Mouse (Mus musculus) midbrain, embryonic 11.5 days (tissue): ENCODE data around the gene Acaa1b. TPM values are rescaled to one million over a fixed set of nuclear protein-coding genes. Genes with fewer than 3 reads are reported as not detected.

Experiments used
- ATAC-seq: fragments of 200-750 bp; cut with Nextera tagmentation; 2 replicates; pipeline ENCODE4 v1.8.0; 2017; ENCODE audit warnings: moderate TSS enrichment, moderate library complexity; ENCODE audit not compliant: low FRiP score
- DNase-seq: peaks from one replicate; pipeline ENCODE4 v3.0.0; 2015; ENCODE audit warnings: low spot score; ENCODE audit errors: missing footprints
- H3K27ac ChIP-seq: fragments of 300-500 bp; sonication (generic); 2 replicates; pipeline ENCODE4 v1.5.1; 2014; ENCODE audit warnings: low read depth, low read length
- H3K27me3 ChIP-seq: fragments of 300-500 bp; sonication (generic); 2 replicates; pipeline ENCODE4 v1.6.1; 2014; ENCODE audit warnings: mild to moderate bottlenecking, low read length, moderate library complexity, mixed read lengths; ENCODE audit not compliant: control insufficient read depth, insufficient read depth
- H3K36me3 ChIP-seq: fragments of 300-500 bp; sonication (generic); 2 replicates; pipeline ENCODE4 v1.6.1; 2014; ENCODE audit warnings: mild to moderate bottlenecking, low read length, moderate library complexity, mixed read lengths; ENCODE audit not compliant: control insufficient read depth, insufficient read depth
- H3K4me1 ChIP-seq: fragments of 300-500 bp; sonication (generic); 2 replicates; pipeline ENCODE4 v1.6.1; 2014; ENCODE audit warnings: low read length; ENCODE audit not compliant: control insufficient read depth, insufficient read depth
- H3K4me2 ChIP-seq: fragments of 300-500 bp; sonication (generic); 2 replicates; pipeline ENCODE4 v1.6.1; 2014; ENCODE audit warnings: mild to moderate bottlenecking, moderate library complexity
- H3K4me3 ChIP-seq: fragments of 300-500 bp; sonication (generic); 2 replicates; pipeline ENCODE4 v1.5.1; 2014; ENCODE audit warnings: low read depth, low read length
- H3K9ac ChIP-seq: fragments of 300-500 bp; sonication (generic); 2 replicates; pipeline ENCODE4 v1.6.1; 2014; ENCODE audit warnings: low read length
- H3K9me3 ChIP-seq: fragments of 300-500 bp; sonication (generic); 2 replicates; pipeline ENCODE4 v1.6.1; 2016; ENCODE audit warnings: low read length; ENCODE audit not compliant: control insufficient read depth
- WGBS: fragments of 180-500 bp; shearing (Covaris S2); extraction: QIAGEN DNeasy Blood & Tissue Kit; methylation state at CpG from one replicate; pipeline ENCODE4 v1.1.7; 2014; 5-methylcytosine and 5-hydroxymethylcytosine counted together
- polyA plus RNA-seq: library from polyadenylated mRNA; unstranded; fragments of >200 nt; fragmentation: Nextera tagmentation; extraction: Ambion mirVana; gene quantifications from 2 replicates; pipeline ENCODE4 v1.2.1, GENCODE M21; 2014

Acaa1b gene
- polyA plus RNA-seq, 1 experiment from 2014 or later = 1.4 TPM

- no peak for DNase-seq
- Histone ChIP-seq H3K36me3 (no peaks in the 10 kb centered on the region), H3K4me3 (no peak overlapping the region), H3K27ac (no peak overlapping the region), H3K4me1 (no peaks in the 10 kb centered on the region), H3K27me3 (no peaks in the 10 kb centered on the region), H3K9me3 (no peaks in the 10 kb centered on the region), H3K9ac (no peak overlapping the region), H3K4me2 (no peak overlapping the region)
- 90% methylated on average over 11 of the region's 11 CpGs for WGBS
- ATAC-seq = no peak
Measured at GRCm38 (mm10) chr9:119179292-119179691, 22.4 kb upstream of the Acaa1b start.

DNA sequence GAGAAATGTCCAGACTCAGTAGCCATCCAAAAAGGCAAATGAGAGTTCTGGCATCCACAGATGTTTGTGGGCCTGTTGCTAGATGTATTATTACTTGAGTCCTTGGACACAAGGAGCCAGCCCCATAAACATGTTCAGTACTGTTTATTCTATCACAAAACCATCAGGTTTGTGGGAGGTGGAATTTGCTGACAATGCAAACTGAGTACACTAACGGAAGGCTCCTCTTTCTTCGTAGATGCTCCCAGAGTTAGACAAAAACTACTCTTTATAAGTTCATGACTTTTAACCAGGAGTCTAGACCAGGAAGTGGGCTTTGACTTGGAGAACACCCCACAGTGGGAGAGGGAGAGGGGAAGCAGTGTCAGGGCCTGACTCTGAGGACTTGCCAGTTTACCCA lies 10.7 kb upstream of the Acaa1b start:
- Histone ChIP-seq H3K27me3 (no peaks in the 10 kb centered on the region), H3K9me3 (no peaks in the 10 kb centered on the region), H3K9ac (no peak overlapping the region), H3K4me1 (no peaks in the 10 kb centered on the region), H3K27ac (no peak overlapping the region), H3K4me2 (no peak overlapping the region), H3K36me3 (no peaks in the 10 kb centered on the region), H3K4me3 (no peak overlapping the region)
- WGBS = 99% methylated on average over 2 of the region's 2 CpGs
- ATAC-seq (no peak), DNase-seq (peak; percentile 28)

- no peak for DNase-seq
- H3K27ac ChIP-seq = no peak overlapping the region
Measured at GRCm38 (mm10) chr9:119165548-119165947, 8.7 kb upstream of the Acaa1b start.

DNA sequence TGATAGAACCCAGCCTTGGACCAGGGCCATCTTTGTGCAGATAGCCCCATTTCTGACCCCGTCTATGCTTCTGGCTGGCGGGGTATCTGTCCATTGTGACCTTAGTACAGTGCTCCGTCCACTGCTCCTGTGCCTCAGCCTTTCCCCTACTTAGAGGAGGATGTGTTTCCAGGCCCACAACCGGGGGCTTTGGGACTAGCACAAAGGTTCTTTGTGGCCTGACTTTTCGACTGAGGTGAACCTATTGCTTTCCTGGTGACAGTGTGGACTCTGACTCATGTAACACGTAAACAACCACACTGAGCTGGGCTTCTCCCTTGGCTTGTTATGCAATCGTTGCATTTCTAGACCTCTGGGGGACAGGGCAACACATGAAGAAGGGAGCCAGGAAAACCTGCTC lies 7.8 kb upstream of the Acaa1b start:
- 86% methylated on average over 7 of the region's 7 CpGs for WGBS
- Histone ChIP-seq H3K4me1 (no peaks in the 10 kb centered on the region), H3K36me3 (no peaks in the 10 kb centered on the region), H3K4me2 (no peak overlapping the region), H3K4me3 (no peak overlapping the region), H3K27me3 (no peaks in the 10 kb centered on the region), H3K27ac (no peak overlapping the region), H3K9ac (no peak overlapping the region), H3K9me3 (no peaks in the 10 kb centered on the region)
- DNase-seq = peak; percentile 12
- ATAC-seq = no peak

More at GRCm38 (mm10) chr9:119165548-119165947, 8.7 kb upstream of the Acaa1b start:
- 95% methylated on average over 6 of the region's 6 CpGs for WGBS
- Histone ChIP-seq H3K4me2 (no peak overlapping the region), H3K9ac (no peak overlapping the region), H3K4me3 (no peak overlapping the region), H3K9me3 (no peaks in the 10 kb centered on the region), H3K27me3 (no peaks in the 10 kb centered on the region), H3K4me1 (no peaks in the 10 kb centered on the region), H3K36me3 (no peaks in the 10 kb centered on the region)
- no peak for ATAC-seq

GRCm38 (mm10) chr9:119160689-119161088 lies 3.8 kb upstream of the Acaa1b start:
- Histone ChIP-seq H3K36me3 (no peaks in the 10 kb centered on the region), H3K27me3 (peaks cover 5% of the 10 kb centered on the region), H3K4me2 (no peak overlapping the region), H3K4me3 (no peak overlapping the region), H3K9me3 (no peaks in the 10 kb centered on the region), H3K4me1 (no peaks in the 10 kb centered on the region; the same call in 1 of the 2 replicates), H3K9ac (no peak overlapping the region), H3K27ac (no peak overlapping the region)
- ATAC-seq (no peak), DNase-seq (peak; percentile 2)
- WGBS = 85% methylated on average over 3 of the region's 3 CpGs

DNA sequence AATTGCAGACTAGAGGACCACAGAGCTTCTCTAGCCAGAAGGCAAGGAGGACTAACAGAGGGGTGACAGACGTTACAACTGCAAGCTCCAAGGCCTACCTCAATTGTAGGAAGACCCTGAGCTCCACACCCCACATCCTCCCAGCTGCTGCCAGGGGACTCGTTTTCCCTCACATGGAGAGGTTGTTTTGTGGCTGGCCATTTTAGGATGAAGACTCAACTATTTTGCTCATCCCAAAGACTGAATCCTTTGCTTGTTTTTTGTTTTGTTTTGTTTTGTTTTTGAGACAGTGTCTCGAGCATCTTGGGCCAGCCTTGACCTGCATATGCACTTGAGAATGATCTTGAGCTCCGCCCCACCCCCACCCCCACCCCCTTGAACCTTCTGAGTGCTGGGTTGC lies 2.0 kb upstream of the Acaa1b start, which contains the start of gene Gm47289:
Gm47289 (plus strand) TSS at position 301 of the 400 bp plus-strand sequence.
- Histone ChIP-seq H3K4me1 (no peaks in the 10 kb centered on the region; the same call in 1 of the 2 replicates), H3K9ac (no peak within 1 kb of the TSS), H3K27ac (no peak within 1 kb of the TSS), H3K27me3 (peaks cover 7% of the 10 kb centered on the region), H3K4me3 (no peak within 1 kb of the TSS), H3K36me3 (no peaks in the 10 kb centered on the region), H3K4me2 (no peak within 1 kb of the TSS), H3K9me3 (no peaks in the 10 kb centered on the region)
- 59% methylated on average over 4 of the region's 4 CpGs for WGBS
- no peak for ATAC-seq
- peak; percentile 4 for DNase-seq

DNA sequence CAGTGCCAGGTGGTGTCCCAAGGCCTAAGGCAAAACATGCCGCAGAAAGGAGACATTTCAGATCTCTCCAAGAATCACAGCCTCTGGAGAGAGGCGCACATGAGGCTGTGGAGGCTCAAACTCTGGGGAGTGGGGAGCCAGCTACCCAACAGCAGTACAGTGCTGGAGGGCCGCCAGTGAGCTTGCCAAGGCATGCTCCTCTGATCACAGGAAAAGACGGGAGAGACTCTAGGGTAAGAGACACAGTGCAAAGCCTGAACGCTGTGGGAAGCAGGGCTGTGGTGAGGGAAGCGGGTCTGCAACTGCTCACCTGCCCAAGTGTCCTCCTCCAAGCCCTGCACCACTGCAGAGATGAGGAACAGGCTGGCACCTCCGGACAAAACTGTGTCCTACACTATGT lies 1.1 kb downstream of the Acaa1b start:
- Histone ChIP-seq H3K27me3 (peaks cover 7% of the 10 kb centered on the region), H3K27ac (no peak overlapping the region), H3K4me2 (no peak overlapping the region), H3K9ac (no peak overlapping the region), H3K9me3 (no peaks in the 10 kb centered on the region), H3K4me1 (no peaks in the 10 kb centered on the region; the same call in 1 of the 2 replicates), H3K4me3 (no peak overlapping the region), H3K36me3 (no peaks in the 10 kb centered on the region)
- 56% methylated on average over 7 of the region's 7 CpGs for WGBS
- DNase-seq (no peak), ATAC-seq (no peak)

DNA sequence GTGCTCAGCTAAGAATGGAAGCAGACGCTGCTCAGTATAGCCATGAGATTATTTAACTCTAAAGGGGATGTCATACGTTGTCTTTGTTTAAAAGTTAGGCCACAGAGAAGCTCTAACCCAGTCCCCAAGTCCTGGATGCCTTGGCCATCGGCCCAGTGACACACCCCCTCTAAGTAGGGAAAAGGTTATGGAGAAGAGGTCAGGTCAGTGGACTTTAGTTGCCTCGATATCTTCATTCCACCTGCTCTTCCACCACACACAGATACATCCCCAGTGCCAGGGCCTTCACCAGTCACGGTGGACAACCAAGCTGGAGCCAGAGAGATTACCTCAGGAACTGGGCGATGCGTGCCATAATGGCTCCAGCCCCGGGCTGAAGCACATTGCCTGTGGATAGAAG lies 1.5 kb downstream of the Acaa1b start:
- ATAC-seq (no peak), DNase-seq (no peak)
- no peaks in the 10 kb centered on the region for H3K36me3 ChIP-seq
- no peak overlapping the region for H3K4me2 ChIP-seq
- H3K9ac ChIP-seq = no peak overlapping the region
- H3K4me1 ChIP-seq = no peaks in the 10 kb centered on the region; the same call in 1 of the 2 replicates
- H3K27ac ChIP-seq = no peak overlapping the region
- no peaks in the 10 kb centered on the region for H3K9me3 ChIP-seq
- peaks cover 7% of the 10 kb centered on the region for H3K27me3 ChIP-seq
- no peak overlapping the region for H3K4me3 ChIP-seq
- 80% methylated on average over 8 of the region's 8 CpGs for WGBS

GRCm38 (mm10) chr9:119151751-119152150 lies 5.1 kb downstream of the Acaa1b start:
- ATAC-seq (no peak), DNase-seq (no peak)
- no peak overlapping the region for H3K27ac ChIP-seq
- H3K4me2 ChIP-seq = no peak overlapping the region
- 68% methylated on average over 2 of the region's 2 CpGs for WGBS
- no peaks in the 10 kb centered on the region for H3K36me3 ChIP-seq
- H3K27me3 ChIP-seq = peaks cover 7% of the 10 kb centered on the region
- no peak overlapping the region for H3K9ac ChIP-seq
- H3K9me3 ChIP-seq = no peaks in the 10 kb centered on the region
- no peak overlapping the region for H3K4me3 ChIP-seq
- no peaks in the 10 kb centered on the region; the same call in 1 of the 2 replicates for H3K4me1 ChIP-seq
